Mouse (Mus musculus): ENCODE data around the gene Sec22b. TPM values are rescaled to one million over a fixed set of nuclear protein-coding genes. Genes with fewer than 3 reads are reported as not detected.

Sec22b gene
- polyA plus RNA-seq, 1 experiment from 2014 or later, result 132 TPM

DNA sequence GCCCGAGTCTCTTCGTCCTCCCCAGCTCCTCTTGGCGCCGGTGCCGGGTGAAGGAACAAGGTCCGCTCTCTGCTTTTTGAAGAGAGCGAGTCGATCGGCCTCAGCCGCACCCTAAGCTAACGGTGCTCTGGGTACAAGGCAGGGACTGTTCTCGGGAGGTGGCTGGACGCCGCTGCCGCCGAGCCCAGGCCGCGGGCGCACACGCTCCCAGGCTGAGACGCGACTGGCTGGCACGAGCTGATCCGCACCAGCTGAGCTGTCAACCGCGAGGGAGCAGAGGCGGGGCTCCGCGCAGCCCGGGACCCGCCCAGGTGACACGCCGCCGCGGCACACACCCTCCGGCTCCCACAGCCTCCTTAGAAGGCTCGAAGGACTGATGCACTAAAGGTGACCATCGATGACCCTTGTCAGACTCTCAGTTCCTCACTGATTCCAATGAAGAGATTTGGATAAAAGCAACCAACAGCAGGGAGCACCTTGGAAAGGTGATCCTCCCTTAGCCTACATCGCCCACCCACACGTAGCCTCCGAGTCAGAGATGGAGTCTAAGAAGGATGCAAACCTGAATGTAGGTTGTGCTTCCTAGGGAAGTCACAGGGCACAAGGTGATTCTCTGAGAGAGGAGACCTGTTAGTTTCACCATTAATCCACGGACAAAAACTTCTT, 32.8 kb upstream of the Sec22b start:
- Histone ChIP-seq H3K4me2 (ENCODE audit: low read length) (peak overlapping the region; percentile 97), H3K27me3 (replicated peaks; ENCODE audit: control insufficient read depth, insufficient read depth, low read length) (peaks cover 24% of the 10 kb centered on the region), H3K4me1 (replicated peaks; ENCODE audit: control insufficient read depth, insufficient read depth, low read length) (peaks cover 3% of the 10 kb centered on the region; the same call in 1 of the 2 replicates), H3K4me3 (ENCODE audit: low read depth, low read length) (peak overlapping the region; percentile 40), H3K27ac (ENCODE audit: low read depth) (no peak overlapping the region), H3K9ac (ENCODE audit: low read length) (peak overlapping the region; percentile 43), H3K9me3 (ENCODE audit: control insufficient read depth, low read length) (no peaks in the 10 kb centered on the region), H3K36me3 (ENCODE audit: control insufficient read depth, insufficient read depth, low read length) (no peaks in the 10 kb centered on the region)
- WGBS, result 4% methylated on average over 42 of the region's 42 CpGs
- peak; percentile 79 for DNase-seq (ENCODE audit: low spot score)
- peak; percentile 78 for ATAC-seq (replicated peaks; ENCODE audit: low FRiP score, low TSS enrichment, low read depth)

- H3K27ac ChIP-seq (ENCODE audit: low read depth), result no peak overlapping the region
- H3K9me3 ChIP-seq (ENCODE audit: control insufficient read depth, low read length), result no peaks in the 10 kb centered on the region
- no peak overlapping the region for H3K4me2 ChIP-seq (ENCODE audit: low read length)
- 55% methylated on average over 5 of the region's 5 CpGs for WGBS
- H3K4me1 ChIP-seq (replicated peaks; ENCODE audit: control insufficient read depth, insufficient read depth, low read length), result peaks cover 3% of the 10 kb centered on the region; the same call in 1 of the 2 replicates
- peak; percentile 51 for DNase-seq (ENCODE audit: low spot score)
- no peak overlapping the region for H3K4me3 ChIP-seq (ENCODE audit: low read depth, low read length)
- H3K36me3 ChIP-seq (ENCODE audit: control insufficient read depth, insufficient read depth, low read length), result no peaks in the 10 kb centered on the region
- peaks cover 24% of the 10 kb centered on the region for H3K27me3 ChIP-seq (replicated peaks; ENCODE audit: control insufficient read depth, insufficient read depth, low read length)
- H3K9ac ChIP-seq (ENCODE audit: low read length), result no peak overlapping the region
- no peak for ATAC-seq (replicated peaks; ENCODE audit: low FRiP score, low TSS enrichment, low read depth)
These were observed 32.3 kb upstream of the Sec22b start for GRCm38 (mm10) chr3:97868733-97869132.

GRCm38 (mm10) chr3:97869730-97870129, 31.3 kb upstream of the Sec22b start:
- Histone ChIP-seq H3K27me3 (replicated peaks; ENCODE audit: control insufficient read depth, insufficient read depth, low read length) (peaks cover 24% of the 10 kb centered on the region), H3K9ac (ENCODE audit: low read length) (no peak overlapping the region), H3K27ac (ENCODE audit: low read depth) (no peak overlapping the region), H3K9me3 (ENCODE audit: control insufficient read depth, low read length) (no peaks in the 10 kb centered on the region), H3K36me3 (ENCODE audit: control insufficient read depth, insufficient read depth, low read length) (no peaks in the 10 kb centered on the region), H3K4me3 (ENCODE audit: low read depth, low read length) (no peak overlapping the region), H3K4me2 (ENCODE audit: low read length) (no peak overlapping the region), H3K4me1 (replicated peaks; ENCODE audit: control insufficient read depth, insufficient read depth, low read length) (peaks cover 3% of the 10 kb centered on the region; the same call in 1 of the 2 replicates)
- ATAC-seq (replicated peaks; ENCODE audit: low FRiP score, low TSS enrichment, low read depth) (no peak), DNase-seq (ENCODE audit: low spot score) (no peak)
- 60% methylated on average over 4 of the region's 4 CpGs for WGBS

GRCm38 (mm10) chr3:97874777-97875176, 26.2 kb upstream of the Sec22b start:
- H3K9ac ChIP-seq (ENCODE audit: low read length), result no peak overlapping the region
- no peaks in the 10 kb centered on the region for H3K27me3 ChIP-seq (replicated peaks; ENCODE audit: control insufficient read depth, insufficient read depth, low read length)
- H3K9me3 ChIP-seq (ENCODE audit: control insufficient read depth, low read length), result no peaks in the 10 kb centered on the region
- 29% methylated on average over 5 of the region's 5 CpGs for WGBS
- ATAC-seq (replicated peaks; ENCODE audit: low FRiP score, low TSS enrichment, low read depth) (no peak), DNase-seq (ENCODE audit: low spot score) (no peak)
- H3K4me1 ChIP-seq (replicated peaks; ENCODE audit: control insufficient read depth, insufficient read depth, low read length), result no peaks in the 10 kb centered on the region
- no peaks in the 10 kb centered on the region for H3K36me3 ChIP-seq (ENCODE audit: control insufficient read depth, insufficient read depth, low read length)
- H3K4me3 ChIP-seq (ENCODE audit: low read depth, low read length), result no peak overlapping the region
- no peak overlapping the region for H3K4me2 ChIP-seq (ENCODE audit: low read length)
- no peak overlapping the region for H3K27ac ChIP-seq (ENCODE audit: low read depth)

DNA sequence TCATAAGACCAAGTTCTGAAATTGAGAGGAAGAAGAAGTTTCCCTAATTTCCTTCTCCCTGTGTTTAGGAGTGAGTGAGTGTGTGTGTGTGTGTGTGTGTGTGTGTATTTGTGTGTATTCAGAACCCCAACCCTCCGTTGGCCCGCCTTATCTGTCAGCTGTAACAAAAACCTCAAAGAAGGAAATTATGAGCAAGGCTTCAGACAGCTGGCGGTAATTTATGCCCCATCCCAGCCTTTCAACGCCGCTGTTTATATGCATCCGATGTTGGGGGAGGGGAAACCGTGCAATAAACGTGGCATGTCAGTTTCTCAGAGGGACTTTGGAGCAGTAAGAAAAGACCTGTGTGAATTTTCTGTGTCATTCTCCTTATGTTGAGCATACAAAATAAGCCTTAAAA, 24.7 kb upstream of the Sec22b start:
- Histone ChIP-seq H3K4me1 (replicated peaks; ENCODE audit: control insufficient read depth, insufficient read depth, low read length) (no peaks in the 10 kb centered on the region), H3K27me3 (replicated peaks; ENCODE audit: control insufficient read depth, insufficient read depth, low read length) (no peaks in the 10 kb centered on the region), H3K4me3 (ENCODE audit: low read depth, low read length) (no peak overlapping the region), H3K9ac (ENCODE audit: low read length) (no peak overlapping the region), H3K36me3 (ENCODE audit: control insufficient read depth, insufficient read depth, low read length) (no peaks in the 10 kb centered on the region), H3K27ac (ENCODE audit: low read depth) (no peak overlapping the region), H3K4me2 (ENCODE audit: low read length) (no peak overlapping the region), H3K9me3 (ENCODE audit: control insufficient read depth, low read length) (no peaks in the 10 kb centered on the region)
- 23% methylated on average over 8 of the region's 8 CpGs for WGBS
- ATAC-seq (replicated peaks; ENCODE audit: low FRiP score, low TSS enrichment, low read depth), result no peak
- no peak for DNase-seq (ENCODE audit: low spot score)

DNA sequence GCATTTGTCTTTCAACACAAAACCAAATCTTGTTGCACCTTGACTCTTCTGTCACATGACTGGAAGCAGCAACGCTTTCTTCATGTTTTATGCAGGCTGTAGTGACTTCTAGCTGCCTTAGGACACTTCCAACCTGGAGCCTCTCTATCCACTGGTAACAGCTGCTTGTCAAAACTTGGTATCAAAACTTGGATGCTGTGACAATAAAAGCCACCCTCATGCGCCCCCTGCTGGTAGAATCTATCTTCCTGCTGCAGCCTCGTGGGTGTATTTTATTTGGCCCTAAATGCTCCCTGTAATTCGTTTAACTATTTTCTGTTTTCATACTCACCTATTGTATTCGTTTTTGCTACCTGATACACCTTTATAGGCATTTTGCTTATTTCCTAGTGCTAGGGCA, 21.8 kb upstream of the Sec22b start:
- Histone ChIP-seq H3K36me3 (ENCODE audit: control insufficient read depth, insufficient read depth, low read length) (no peaks in the 10 kb centered on the region), H3K27me3 (replicated peaks; ENCODE audit: control insufficient read depth, insufficient read depth, low read length) (no peaks in the 10 kb centered on the region), H3K4me1 (replicated peaks; ENCODE audit: control insufficient read depth, insufficient read depth, low read length) (no peaks in the 10 kb centered on the region), H3K4me2 (ENCODE audit: low read length) (no peak overlapping the region), H3K4me3 (ENCODE audit: low read depth, low read length) (no peak overlapping the region), H3K27ac (ENCODE audit: low read depth) (no peak overlapping the region), H3K9ac (ENCODE audit: low read length) (no peak overlapping the region), H3K9me3 (ENCODE audit: control insufficient read depth, low read length) (no peaks in the 10 kb centered on the region)
- ATAC-seq (replicated peaks; ENCODE audit: low FRiP score, low TSS enrichment, low read depth) (0 out of 2 replicates have a peak, but pooled peaks have one; percentile 36), DNase-seq (ENCODE audit: low spot score) (peak; percentile 94)
- 17% methylated on average over 5 of the region's 5 CpGs for WGBS

DNA sequence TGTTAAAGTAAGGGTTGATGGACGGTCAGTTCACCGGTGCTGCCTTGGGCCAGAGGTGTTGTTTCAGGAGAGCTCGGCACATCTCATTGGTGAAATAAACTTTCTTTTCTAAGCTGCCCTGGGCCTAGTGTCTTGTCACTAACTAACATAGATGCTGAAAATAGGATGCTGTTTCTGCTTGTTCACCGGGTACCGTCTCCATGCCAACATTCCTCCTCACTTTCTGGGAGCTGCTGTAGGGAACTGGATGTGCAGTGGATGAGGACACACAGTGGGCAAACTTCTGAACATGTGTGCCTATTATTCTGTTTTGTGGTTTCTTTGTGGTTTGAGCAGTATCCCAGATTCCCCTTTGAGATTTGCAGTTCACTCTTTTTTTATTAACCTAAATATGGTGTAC, 19.4 kb upstream of the Sec22b start:
- DNase-seq (ENCODE audit: low spot score) (no peak), ATAC-seq (replicated peaks; ENCODE audit: low FRiP score, low TSS enrichment, low read depth) (no peak)
- no peaks in the 10 kb centered on the region for H3K4me1 ChIP-seq (replicated peaks; ENCODE audit: control insufficient read depth, insufficient read depth, low read length)
- H3K27ac ChIP-seq (ENCODE audit: low read depth), result no peak overlapping the region
- H3K27me3 ChIP-seq (replicated peaks; ENCODE audit: control insufficient read depth, insufficient read depth, low read length), result no peaks in the 10 kb centered on the region
- no peak overlapping the region for H3K4me3 ChIP-seq (ENCODE audit: low read depth, low read length)
- H3K36me3 ChIP-seq (ENCODE audit: control insufficient read depth, insufficient read depth, low read length), result no peaks in the 10 kb centered on the region
- H3K4me2 ChIP-seq (ENCODE audit: low read length), result no peak overlapping the region
- WGBS, result 95% methylated on average over 5 of the region's 5 CpGs
- no peaks in the 10 kb centered on the region for H3K9me3 ChIP-seq (ENCODE audit: control insufficient read depth, low read length)
- H3K9ac ChIP-seq (ENCODE audit: low read length), result no peak overlapping the region

DNA sequence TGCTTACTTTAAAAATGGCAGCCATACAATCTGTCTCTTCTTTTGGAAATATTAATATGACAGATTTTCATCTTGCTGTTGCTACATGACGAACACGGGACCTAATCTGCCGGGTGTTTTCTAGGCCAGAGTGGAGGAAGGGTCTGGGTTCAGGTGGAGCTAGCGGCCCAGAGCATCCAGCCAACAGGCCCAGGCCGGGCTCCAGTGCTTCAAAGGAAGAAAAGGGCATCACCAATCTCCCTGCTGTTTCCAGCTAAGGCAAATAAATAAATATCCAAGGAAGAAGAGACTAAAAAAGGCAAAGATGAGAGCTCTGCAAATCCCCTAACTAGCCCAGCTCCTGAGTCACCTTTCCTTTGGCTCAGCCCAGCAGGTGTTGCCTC, 13.2 kb upstream of the Sec22b start:
- WGBS, result 79% methylated on average over 5 of the region's 5 CpGs
- Histone ChIP-seq H3K9ac (ENCODE audit: low read length) (no peak overlapping the region), H3K27ac (ENCODE audit: low read depth) (no peak overlapping the region), H3K4me2 (ENCODE audit: low read length) (peak overlapping the region; percentile 59; the same call in 1 of the 2 replicates), H3K9me3 (ENCODE audit: control insufficient read depth, low read length) (no peaks in the 10 kb centered on the region), H3K27me3 (replicated peaks; ENCODE audit: control insufficient read depth, insufficient read depth, low read length) (peaks cover 36% of the 10 kb centered on the region), H3K4me1 (replicated peaks; ENCODE audit: control insufficient read depth, insufficient read depth, low read length) (no peaks in the 10 kb centered on the region), H3K4me3 (ENCODE audit: low read depth, low read length) (no peak overlapping the region), H3K36me3 (ENCODE audit: control insufficient read depth, insufficient read depth, low read length) (no peaks in the 10 kb centered on the region)
- DNase-seq (ENCODE audit: low spot score), result no peak
- no peak for ATAC-seq (replicated peaks; ENCODE audit: low FRiP score, low TSS enrichment, low read depth)
